Mouse (Mus musculus): ENCODE measurements around the gene Arhgef38.

Gene Arhgef38

DNA sequence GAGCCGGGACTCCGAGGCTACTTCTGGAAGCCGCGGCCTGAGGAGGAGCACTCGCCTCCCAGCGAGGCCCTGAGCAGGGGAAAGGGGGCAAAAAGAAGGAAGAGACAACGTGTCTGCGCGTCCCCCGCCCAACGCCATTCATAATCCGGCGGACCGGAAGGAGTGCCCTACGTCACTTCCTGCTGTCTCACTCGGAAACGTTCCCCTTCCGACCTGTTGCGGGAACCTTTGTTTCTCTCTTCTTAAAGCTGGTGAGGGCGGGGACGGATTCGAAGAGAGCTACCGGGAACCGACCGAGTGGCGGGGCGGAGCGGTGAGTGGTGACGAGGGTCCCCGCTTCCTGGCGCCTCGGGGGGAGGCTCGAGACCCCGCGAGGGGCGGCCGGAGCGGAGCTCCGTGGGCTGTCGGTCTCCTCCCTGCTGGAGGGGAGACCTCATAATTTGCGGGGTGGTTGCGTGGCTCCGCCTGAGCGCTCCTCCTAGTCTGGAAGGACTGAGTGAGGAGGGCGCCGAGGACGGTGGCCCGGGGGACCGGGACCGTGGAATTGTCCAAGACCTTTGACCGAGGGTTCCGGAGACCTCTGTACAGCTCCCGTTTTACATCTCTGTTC is 143.0 kb downstream of the Arhgef38 start, which contains the start of the genes Ints12 and Gstcd:
Gene Ints12, plus strand, starts transcription at position 177 of the 610 bp plus-strand sequence.
Gene Gstcd, minus strand, starts transcription at position 370 of the 610 bp plus-strand sequence.
- DNase-seq, result peak; percentile 94 to 96

DNA sequence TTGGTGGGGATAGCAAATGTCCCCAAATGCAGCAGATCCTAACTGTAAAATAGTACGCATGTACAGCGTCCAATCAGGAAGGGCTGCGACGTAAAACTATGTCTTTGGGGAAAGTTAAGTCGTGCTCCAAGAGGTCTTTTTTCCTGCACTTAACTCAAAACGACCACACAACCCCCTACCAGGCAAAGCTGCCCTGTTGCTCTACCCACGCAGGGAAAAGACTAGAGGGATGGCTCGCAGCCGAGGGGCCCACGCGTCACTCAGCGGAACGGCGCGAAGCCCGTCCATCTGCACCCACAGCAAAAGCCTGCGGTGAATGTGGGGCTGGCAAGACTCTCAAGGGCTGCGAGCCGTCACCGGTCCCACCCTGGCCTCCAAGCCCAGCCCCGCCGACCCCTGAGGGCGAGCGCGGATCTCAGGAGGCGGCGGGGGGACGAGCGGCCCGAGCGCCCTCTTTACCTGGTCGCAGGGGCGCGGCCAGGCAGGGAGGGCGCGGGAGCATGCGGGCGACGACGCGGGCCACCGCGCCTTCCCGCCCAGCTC is 143.6 kb downstream of the Arhgef38 start:
- no peak for DNase-seq

DNA sequence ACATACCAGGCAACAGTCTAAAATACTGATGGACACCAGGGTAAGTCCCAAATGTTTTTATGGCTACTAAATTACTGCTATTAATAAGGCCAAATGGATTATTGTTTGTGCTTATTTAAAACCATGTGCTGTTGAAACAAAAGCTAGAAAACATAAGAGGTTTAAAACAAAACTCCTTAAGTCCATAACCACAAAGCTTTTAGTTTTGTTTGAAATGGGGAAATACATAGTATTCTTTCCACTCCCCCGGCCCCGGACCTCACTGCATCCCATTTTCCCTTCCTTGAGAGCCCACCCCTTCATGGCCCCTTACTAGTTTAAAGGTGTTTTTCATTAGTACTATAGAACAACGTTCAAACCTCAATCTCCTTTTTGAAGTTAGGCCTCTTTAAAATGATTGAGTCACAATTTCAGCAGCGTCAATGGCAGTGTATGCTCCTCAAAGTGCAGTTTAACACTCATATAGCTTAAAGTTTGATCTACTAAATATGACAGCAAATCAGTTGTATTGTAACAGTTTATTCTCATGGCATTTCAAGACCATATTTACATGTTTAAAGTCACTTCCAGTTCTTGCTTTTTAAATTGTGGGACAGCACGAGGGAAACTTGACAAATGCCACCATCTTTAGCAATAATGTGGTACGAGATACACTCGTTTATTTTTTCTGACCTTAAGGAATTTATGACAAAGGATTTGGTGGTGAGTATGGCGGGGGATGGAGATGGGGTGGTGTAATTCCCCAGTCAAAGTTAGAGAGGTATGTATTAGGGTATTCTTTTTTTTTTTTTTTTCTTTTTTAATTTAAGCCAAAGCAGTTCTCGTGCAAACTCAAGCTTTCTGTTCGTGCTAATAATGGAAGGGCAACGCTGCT is 144.3 kb downstream of the Arhgef38 start:
- DNase-seq, result no peak

DNA sequence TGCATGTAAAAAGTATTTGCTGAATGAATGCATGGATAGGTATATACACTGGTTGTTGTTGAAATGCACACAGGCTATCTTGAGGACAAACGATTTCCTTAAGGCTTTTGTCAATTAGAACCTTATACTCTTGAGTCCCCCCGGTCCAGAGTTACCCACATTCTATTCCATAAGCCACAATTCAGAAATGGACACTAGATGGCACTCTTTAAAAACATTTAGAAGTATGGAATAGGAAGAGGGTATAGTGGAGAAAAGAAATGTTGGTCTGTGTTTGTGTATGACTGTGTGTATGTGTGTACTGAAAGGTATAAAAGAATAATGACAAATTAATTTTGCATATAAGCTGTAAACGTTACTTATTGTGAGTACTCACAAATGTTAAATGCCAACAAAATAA is 148.9 kb downstream of the Arhgef38 start:
- DNase-seq, result no peak

DNA sequence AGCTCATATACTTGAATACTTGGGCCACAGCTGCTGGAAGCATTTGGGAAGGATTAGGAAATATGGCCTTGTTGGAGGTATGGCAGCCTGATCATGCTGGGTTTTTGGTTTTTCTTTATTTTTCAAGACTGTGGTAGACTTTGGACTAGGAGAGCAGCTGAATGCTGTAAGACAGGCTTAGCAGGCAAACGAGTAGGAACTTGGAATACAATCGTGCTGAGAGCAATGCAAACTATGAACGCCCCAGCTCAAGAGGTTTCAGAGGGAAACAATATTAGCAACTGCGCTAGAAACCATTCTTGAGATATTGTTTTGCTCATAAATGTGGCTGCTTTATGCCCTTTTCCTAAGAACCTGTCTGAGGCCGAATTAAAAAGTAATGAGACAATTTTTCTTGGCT is 152.0 kb downstream of the Arhgef38 start:
- no peak for DNase-seq

DNA sequence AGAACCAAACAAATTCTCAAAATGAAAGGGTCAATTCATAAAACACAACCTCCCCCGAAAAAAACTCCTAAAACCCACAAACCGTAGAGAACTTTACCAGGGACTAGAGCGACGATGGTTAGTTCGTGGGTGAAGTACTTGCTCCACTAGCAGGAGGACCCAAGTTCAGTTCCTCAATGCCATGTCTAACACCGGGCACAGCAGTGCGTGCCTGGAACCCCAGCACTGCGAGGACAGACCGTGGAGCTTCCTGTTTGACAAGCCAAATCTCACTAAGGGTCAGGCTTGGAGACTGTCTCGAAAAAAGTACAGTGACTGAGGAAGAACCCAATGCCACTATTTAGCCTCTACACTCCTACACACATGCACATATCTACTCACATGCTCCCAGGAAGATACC is 159.2 kb downstream of the Arhgef38 start:
- DNase-seq, result no peak

Data from kidney, postnatal 4 days (tissue).